Mouse (Mus musculus): ENCODE results near the gene Ttyh3.
A peak's percentile ranks its signal among the peaks of the same experiment; 100 is the strongest.

The Ttyh3 gene

GRCm38 (mm10) chr5:140607836-140608633, 40.8 kb downstream of the Ttyh3 start:
- no peak for DNase-seq

GRCm38 (mm10) chr5:140607001-140607835, 41.6 kb downstream of the Ttyh3 start, which contains the start of gene Lfng:
TSS of gene Lfng (plus strand) at chr5:140607320.
- peak; percentile 63 to 75 for DNase-seq

GRCm38 (mm10) chr5:140606386-140606785, 42.4 kb downstream of the Ttyh3 start:
- no peak for DNase-seq

GRCm38 (mm10) chr5:140605228-140605627, 43.6 kb downstream of the Ttyh3 start:
- no peak for DNase-seq

GRCm38 (mm10) chr5:140604386-140604785, 44.4 kb downstream of the Ttyh3 start:
- no peak for DNase-seq

- DNase-seq = no peak
These were observed 46.3 kb downstream of the Ttyh3 start for GRCm38 (mm10) chr5:140602540-140602939.

GRCm38 (mm10) chr5:140601712-140602111, 47.1 kb downstream of the Ttyh3 start:
- no peak for DNase-seq

GRCm38 (mm10) chr5:140599939-140600338, 48.9 kb downstream of the Ttyh3 start:
- no peak for DNase-seq

- no peak for DNase-seq
These were observed 51.0 kb downstream of the Ttyh3 start for GRCm38 (mm10) chr5:140597787-140598186.

- DNase-seq = peak; percentile 51 to 67
These were observed 51.8 kb downstream of the Ttyh3 start for GRCm38 (mm10) chr5:140596927-140597588.

GRCm38 (mm10) chr5:140596426-140596825, 52.4 kb downstream of the Ttyh3 start:
- no peak for DNase-seq

GRCm38 (mm10) chr5:140594846-140595245, 54.0 kb downstream of the Ttyh3 start:
- no peak for DNase-seq

GRCm38 (mm10) chr5:140589082-140589774, 59.6 kb downstream of the Ttyh3 start:
- DNase-seq = no peak

GRCm38 (mm10) chr5:140583732-140584368, 65.0 kb downstream of the Ttyh3 start:
- DNase-seq = no peak

GRCm38 (mm10) chr5:140582995-140583731, 65.7 kb downstream of the Ttyh3 start:
- DNase-seq = no peak

GRCm38 (mm10) chr5:140581569-140581968, 67.3 kb downstream of the Ttyh3 start:
- DNase-seq = no peak

- DNase-seq = no peak
These were observed 69.1 kb downstream of the Ttyh3 start for GRCm38 (mm10) chr5:140579771-140580170.

GRCm38 (mm10) chr5:140579221-140579620, 69.6 kb downstream of the Ttyh3 start:
- DNase-seq = no peak

GRCm38 (mm10) chr5:140575381-140575866, 73.4 kb downstream of the Ttyh3 start:
- DNase-seq = no peak

GRCm38 (mm10) chr5:140572611-140573010, 76.2 kb downstream of the Ttyh3 start:
- no peak for DNase-seq

- no peak for DNase-seq
These were observed 77.2 kb downstream of the Ttyh3 start for GRCm38 (mm10) chr5:140571673-140572072.

All from thymus, adult 18-20 months (tissue).